Mouse (Mus musculus) olfactory bulb, adult 2 months (tissue): ENCODE measurements around the gene Kcnip4.

Source experiments
- CTCF ChIP-seq: fragments of 200-500 bp; IDR thresholded peaks from 2 replicates; pipeline ENCODE4 v1.5.1; 2012; ENCODE audit warnings: low read depth, mild to moderate bottlenecking, low read length, moderate library complexity; ENCODE audit not compliant: insufficient read depth
- POLR2A ChIP-seq: fragments of 200-500 bp; IDR thresholded peaks from 2 replicates; pipeline ENCODE4 v1.6.1; 2012; ENCODE audit warnings: mild to moderate bottlenecking, low read depth, low read length, moderate library complexity; ENCODE audit not compliant: insufficient read depth

GRCm38 (mm10) chr5:48411462-48411861 is 1113.2 kb downstream of the Kcnip4 start:
- TF ChIP-seq POLR2A (no peak), CTCF (no peak)
